Mouse (Mus musculus) left cerebral cortex, adult 2 months (tissue): Measurements from ENCODE around the gene March1. TPM values are rescaled to one million over a fixed set of nuclear protein-coding genes. Genes with fewer than 3 reads are reported as not detected.

Experiments used
- DNase-seq, 2 experiments: peaks; one replicate each; pipeline ENCODE4 v3.0.0; 2021 to 2022; ENCODE audit warnings: low spot score in 2 of 2, mixed read lengths in 1 of 2; ENCODE audit errors: extremely low spot score in 1 of 2
- H3K27ac ChIP-seq: fragments of 200-600 bp; 2 replicates; pipeline ENCODE4 v1.8.1; 2022
- H3K4me3 ChIP-seq: fragments of 200-600 bp; 2 replicates; pipeline ENCODE4 v1.8.1; 2022
- CTCF ChIP-seq: fragments of 200-600 bp; IDR thresholded peaks from 2 replicates; pipeline ENCODE4 v1.8.1; 2022; ENCODE audit warnings: antibody characterized with exemption, mild to moderate bottlenecking, moderate library complexity
- intact Hi-C: fragments of 180-260 bp; cut with DNase I; formaldehyde crosslinking; loops from one replicate; pipeline ENCODE4 v1.15.1; 2025
- total RNA-seq, 2 experiments: library from RNA; stranded (reverse); gene quantifications; 2 replicates each; pipeline ENCODE4 v1.2.3; 2021

March1 gene
- total RNA-seq, 2 experiments from 2014 or later: 37.0 to 41.5 TPM

- DNase-seq: no peak
- no peak within 1 kb of the TSS for H3K4me3 ChIP-seq
- no peak for TF ChIP-seq CTCF
- intact Hi-C loops: no loop called here
- no peak within 1 kb of the TSS for H3K27ac ChIP-seq
Observed at GRCm38 (mm10) chr8:66511537-66511936, 893.8 kb downstream of the March1 start, which contains the start of gene Tktl2. Gene Tktl2 (plus strand): TSS chr8:66511756.

GRCm38 (mm10) chr8:66519149-66519548 lies 901.4 kb downstream of the March1 start:
- intact Hi-C loops: no loop called here
- no peak for DNase-seq
- no peak for TF ChIP-seq CTCF
- H3K4me3 ChIP-seq: no peak overlapping the region
- no peak overlapping the region for H3K27ac ChIP-seq

- Histone ChIP-seq H3K4me3 (no peak overlapping the region), H3K27ac (no peak overlapping the region)
- no peak for TF ChIP-seq CTCF
- intact Hi-C loops: no loop called here
- no peak for DNase-seq
Observed at GRCm38 (mm10) chr8:66520576-66520975, 902.9 kb downstream of the March1 start.
